In genomic region chr7:66157413-66157812, GRCm38 (mm10) we compare ENCODE assay signal across 12 mouse cellular contexts. TPM values are rescaled to one million over a fixed set of nuclear protein-coding genes. Genes with fewer than 3 reads are reported as not detected.
DNase-seq lines count a peak whose midpoint lies in the region; ATAC-seq and TF ChIP-seq lines count a peak whose summit lies in the region.
"Had no signal": no experiment of that assay in that cellular context is flagged by ENCODE, and none has a peak within 500 bp of the region (broad histone marks: within the 10 kb centered on the region; RNA-seq: fewer than 3 reads in every experiment).

No protein-coding gene starts in this region.

- H3K4me3 ChIP-seq in liver, postnatal 0 days (ENCODE audit: low read depth, low read length): no peak overlapping the region
- H3K4me3 ChIP-seq in liver, embryonic 11.5 days (ENCODE audit: low read depth, low read length): no peak overlapping the region
- H3K4me3 ChIP-seq in heart, embryonic 15.5 days: no peak overlapping the region
- H3K4me3 ChIP-seq: forebrain, embryonic 10.5 days; layer of hippocampus, adult 2 months had no signal

- no peaks in the 10 kb centered on the region for H3K9me3 ChIP-seq in liver, postnatal 0 days (ENCODE audit: low read length)
- H3K9me3 ChIP-seq in liver, embryonic 11.5 days (ENCODE audit: control insufficient read depth, low read length): no peaks in the 10 kb centered on the region
- no peaks in the 10 kb centered on the region for H3K9me3 ChIP-seq in heart, embryonic 15.5 days (replicated peaks)
- H3K9me3 ChIP-seq: forebrain, embryonic 10.5 days had no signal

- TF ChIP-seq CTCF in liver, postnatal 0 days (IDR thresholded peaks at IDR 0.05; ENCODE audit: low read depth): no peak

- no peaks in the 10 kb centered on the region for H3K27me3 ChIP-seq in liver, postnatal 0 days (ENCODE audit: insufficient read depth, low read length)
- no peaks in the 10 kb centered on the region for H3K27me3 ChIP-seq in liver, embryonic 11.5 days (replicated peaks; ENCODE audit: control insufficient read depth, insufficient read depth, low read length)
- no peaks in the 10 kb centered on the region for H3K27me3 ChIP-seq in heart, embryonic 15.5 days

- H3K9ac ChIP-seq in liver, postnatal 0 days (replicated peaks): no peak overlapping the region
- no peak overlapping the region for H3K9ac ChIP-seq in liver, embryonic 11.5 days (ENCODE audit: low read depth, low read length)
- H3K9ac ChIP-seq in heart, embryonic 15.5 days: no peak overlapping the region

- H3K4me2 ChIP-seq in liver, postnatal 0 days (ENCODE audit: low read depth, low read length): no peak overlapping the region
- no peak overlapping the region for H3K4me2 ChIP-seq in liver, embryonic 11.5 days
- peak overlapping the region; percentile 23 for H3K4me2 ChIP-seq in heart, embryonic 15.5 days

- 61% methylated on average over 9 of the region's 9 CpGs for WGBS in liver, postnatal 0 days (ENCODE audit: insufficient replicate concordance)
- WGBS in liver, embryonic 11.5 days: 84% methylated on average over 9 of the region's 9 CpGs
- WGBS in heart, embryonic 15.5 days: 26% methylated on average over 9 of the region's 9 CpGs

- H3K4me1 ChIP-seq in liver, postnatal 0 days (ENCODE audit: insufficient read depth): peaks cover 5% of the 10 kb centered on the region
- 0 out of 2 replicates have a peak, but pooled peaks cover 4% of the 10 kb centered on the region for H3K4me1 ChIP-seq in liver, embryonic 11.5 days (replicated peaks; ENCODE audit: control insufficient read depth, insufficient read depth, low read length)
- peaks cover 33% of the 10 kb centered on the region for H3K4me1 ChIP-seq in heart, embryonic 15.5 days (replicated peaks)

- no peak overlapping the region; the same call in 1 of the 2 replicates for H3K27ac ChIP-seq in liver, postnatal 0 days (ENCODE audit: low read depth)
- H3K27ac ChIP-seq in liver, embryonic 11.5 days (ENCODE audit: low read depth, low read length): no peak overlapping the region
- H3K27ac ChIP-seq in heart, embryonic 15.5 days: peak overlapping the region; percentile 84
- H3K27ac ChIP-seq: forebrain, embryonic 10.5 days; layer of hippocampus, adult 2 months had no signal

- H3K36me3 ChIP-seq in liver, postnatal 0 days (replicated peaks; ENCODE audit: insufficient read depth, low read length): peaks cover 10% of the 10 kb centered on the region; the same call in 1 of the 2 replicates
- H3K36me3 ChIP-seq in liver, embryonic 11.5 days (ENCODE audit: control insufficient read depth, insufficient read depth, low read length): peaks cover 6% of the 10 kb centered on the region; the same call in 1 of the 2 replicates
- peaks cover 7% of the 10 kb centered on the region; the same call in 1 of the 2 replicates for H3K36me3 ChIP-seq in heart, embryonic 15.5 days

- peak; percentile 68 for ATAC-seq in liver, postnatal 0 days
- ATAC-seq in liver, embryonic 11.5 days (replicated peaks; ENCODE audit: low FRiP score): no peak
- no peak for ATAC-seq in heart, embryonic 15.5 days (replicated peaks; ENCODE audit: insufficient number of reproducible peaks, insufficient read depth, low FRiP score, low read depth)
- ATAC-seq: intestine, postnatal 0 days had no signal

- TF ChIP-seq EP300 in liver, postnatal 0 days (IDR thresholded peaks at IDR 0.05; ENCODE audit: low read depth): no peak

- DNase-seq in cerebellum, postnatal 10 days: peak; percentile 37 to 46
- DNase-seq in cerebellum, adult 9-10 months: no peak
- peak; percentile 47 for DNase-seq in liver, postnatal 0 days
- no peak for DNase-seq in liver, embryonic 11.5 days (ENCODE audit: low spot score)
- peak; percentile 29 for DNase-seq in NIH3T3 (ENCODE audit: low read depth)
- DNase-seq in urinary bladder, postnatal 4 days (ENCODE audit: low spot score in 2 of 2): no peak
- no peak for DNase-seq in c-Kit-positive CD71-positive TER-119-positive erythroid progenitor cells, embryonic 14.5 days (ENCODE audit: low spot score)
- DNase-seq: adrenal gland, adult 2 months had no signal

RNA-seq across cellular contexts. Expression of gene Chsy1, which starts 48.1 kb away (rescaled TPM):
- 3.9 and 5.0 TPM in 2 replicates for polyA plus RNA-seq in liver, postnatal 0 days (2015; fragmentation: Nextera tagmentation; extraction: Ambion mirVana)
- 22.4 and 23.1 TPM in 2 replicates for polyA plus RNA-seq in liver, embryonic 11.5 days (2014; fragmentation: Nextera tagmentation; extraction: Ambion mirVana)
- 12.7 and 13.4 TPM in 2 replicates for polyA plus RNA-seq in heart, embryonic 15.5 days (2015; fragmentation: Nextera tagmentation; extraction: Ambion mirVana)

Comparison
In these comparisons a context has a peak if more than half of its experiments do, and no peak if none do; other contexts are left out.
1. DNase-seq: peak in cerebellum, postnatal 10 days (2 of 2), liver, postnatal 0 days (single experiment) and NIH3T3 (single experiment); none in cerebellum, adult 9-10 months (single experiment), liver, embryonic 11.5 days (single experiment), urinary bladder, postnatal 4 days (0 of 2) and c-Kit-positive CD71-positive TER-119-positive erythroid progenitor cells, embryonic 14.5 days (single experiment).